Mouse (Mus musculus): ENCODE data around the gene Nr1d1.
A peak's percentile ranks its signal among the peaks of the same experiment; 100 is the strongest.

The Nr1d1 gene

DNA sequence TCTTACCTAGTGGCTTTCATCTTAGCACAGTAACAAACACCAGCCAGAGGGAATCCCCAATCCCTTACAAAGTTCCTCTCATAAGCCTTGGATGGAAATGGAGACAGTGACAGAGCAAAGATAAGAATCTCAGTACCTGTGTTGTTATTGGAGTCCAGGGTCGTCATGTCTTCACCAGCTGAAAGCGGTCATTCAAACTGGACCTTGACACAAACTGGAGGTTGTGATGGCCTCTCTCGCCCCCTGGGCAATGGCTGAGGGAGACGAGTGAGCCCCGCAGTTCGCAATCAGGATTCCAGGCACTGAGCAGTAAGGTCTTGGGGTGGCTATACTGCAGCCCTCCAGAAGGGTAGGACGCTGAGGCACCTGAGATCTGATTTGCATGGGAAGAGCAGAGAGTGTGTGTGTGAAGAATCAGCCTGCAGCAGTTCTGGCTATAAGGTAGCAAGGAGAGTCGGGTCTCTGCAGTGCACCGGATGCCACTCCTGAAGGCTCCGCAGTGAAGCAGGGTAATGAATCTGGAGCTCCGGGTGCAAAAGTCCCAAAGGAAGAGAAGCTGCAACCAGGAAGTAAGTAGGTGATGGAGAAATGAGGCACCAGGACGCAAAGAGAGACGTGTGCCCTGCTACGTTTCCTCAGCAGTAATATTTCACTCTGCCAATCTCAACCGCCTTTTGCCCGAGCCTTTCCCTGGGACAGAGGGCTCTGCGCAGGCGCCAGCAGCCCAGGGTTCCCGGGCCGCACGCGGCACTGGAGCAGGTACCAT lies at the start of gene Nr1d1:
Nr1d1 (minus strand) TSS at position 752 of the 766 bp plus-strand sequence.
- no peak for DNase-seq (ENCODE audit: low spot score)

DNA sequence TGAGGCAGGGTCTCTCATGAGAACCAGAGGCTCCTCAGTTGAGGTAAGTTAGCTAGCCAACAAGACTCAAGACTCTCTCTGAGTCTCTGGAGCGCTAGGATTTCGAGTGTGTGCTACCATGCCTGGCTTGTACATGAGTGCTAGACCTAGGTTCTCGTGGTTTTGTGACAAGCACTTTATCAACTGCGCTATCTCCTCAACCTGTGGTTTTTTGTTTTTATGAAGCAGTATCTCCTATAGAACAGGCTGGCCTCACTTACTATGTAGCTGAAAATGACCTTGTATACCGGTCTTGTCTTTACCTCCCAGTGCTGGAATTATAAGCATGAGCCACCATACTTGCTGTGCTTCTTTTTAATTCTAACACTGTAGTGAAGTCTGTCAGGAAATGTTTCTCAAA lies 45.8 kb upstream of the Nr1d1 start:
- no peak for DNase-seq (ENCODE audit: low spot score)

- DNase-seq (ENCODE audit: low spot score) = no peak
These were observed 41.6 kb upstream of the Nr1d1 start for GRCm38 (mm10) chr11:98816706-98817239.

DNA sequence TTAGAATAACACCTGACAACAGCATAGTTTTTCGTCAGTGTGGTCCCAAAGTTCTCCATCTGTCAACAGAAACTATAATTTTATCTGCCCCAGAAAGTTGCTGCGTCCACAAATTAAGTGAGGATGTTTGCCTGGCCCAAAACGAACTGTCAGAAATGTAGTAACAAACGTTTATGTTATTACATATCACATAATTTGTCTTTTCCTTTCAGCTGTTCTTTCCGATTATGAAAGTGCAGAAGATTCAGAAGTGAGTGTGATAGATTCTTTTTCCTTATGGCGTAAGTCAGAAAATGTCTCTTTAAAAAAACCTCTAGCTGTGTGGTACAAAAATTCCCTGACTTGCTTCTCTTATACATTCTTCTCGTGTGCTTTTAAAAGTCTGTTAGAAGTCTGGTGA lies 35.6 kb upstream of the Nr1d1 start:
- no peak for DNase-seq (ENCODE audit: low spot score)

DNA sequence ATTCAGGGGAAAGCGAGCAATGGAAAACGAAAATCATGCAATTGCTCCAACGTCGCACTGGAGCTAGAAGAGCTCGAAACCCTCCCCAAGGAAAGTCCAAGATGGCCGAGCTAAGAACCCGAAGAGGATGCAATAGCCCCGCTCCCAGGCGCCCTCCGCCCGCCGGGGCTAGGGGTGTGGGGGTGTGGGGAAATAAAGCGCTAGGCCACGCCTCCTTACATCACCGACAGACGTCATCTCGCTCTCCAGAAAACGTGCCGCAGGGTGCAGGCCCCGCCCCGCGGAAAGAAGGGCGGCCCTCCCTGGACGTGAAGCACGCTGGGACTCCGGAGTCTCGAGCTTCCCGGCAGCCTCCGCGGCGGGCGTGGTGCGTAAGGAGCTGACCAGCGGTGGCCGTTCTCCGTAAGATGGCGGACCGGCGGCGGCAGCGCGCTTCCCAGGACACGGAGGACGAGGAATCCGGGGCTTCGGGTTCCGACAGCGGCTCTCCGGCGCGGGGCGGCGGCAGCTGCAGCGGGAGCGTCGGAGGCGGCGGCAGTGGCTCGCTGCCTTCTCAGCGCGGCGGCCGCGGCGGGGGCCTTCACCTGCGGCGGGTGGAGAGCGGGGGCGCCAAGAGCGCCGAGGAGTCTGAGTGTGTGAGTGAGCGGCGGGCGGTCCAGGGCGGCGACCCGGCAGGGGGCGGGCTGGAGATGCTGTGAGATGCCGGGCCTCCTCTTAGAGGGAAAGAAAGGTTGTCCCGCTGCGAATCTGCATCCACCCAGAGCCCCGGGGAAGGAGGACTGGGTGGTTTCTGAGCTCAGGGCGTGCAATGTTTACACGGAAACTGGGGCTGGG lies 34.5 kb upstream of the Nr1d1 start:
- DNase-seq (ENCODE audit: low spot score) = peak; percentile 98

- DNase-seq (ENCODE audit: low spot score) = no peak
These were observed 33.3 kb upstream of the Nr1d1 start for GRCm38 (mm10) chr11:98808417-98808816.

- no peak for DNase-seq (ENCODE audit: low spot score)
These were observed 29.5 kb upstream of the Nr1d1 start, which contains the start of gene Casc3 for GRCm38 (mm10) chr11:98804605-98805004. Gene Casc3, plus strand, starts transcription at chr11:98804905.

DNA sequence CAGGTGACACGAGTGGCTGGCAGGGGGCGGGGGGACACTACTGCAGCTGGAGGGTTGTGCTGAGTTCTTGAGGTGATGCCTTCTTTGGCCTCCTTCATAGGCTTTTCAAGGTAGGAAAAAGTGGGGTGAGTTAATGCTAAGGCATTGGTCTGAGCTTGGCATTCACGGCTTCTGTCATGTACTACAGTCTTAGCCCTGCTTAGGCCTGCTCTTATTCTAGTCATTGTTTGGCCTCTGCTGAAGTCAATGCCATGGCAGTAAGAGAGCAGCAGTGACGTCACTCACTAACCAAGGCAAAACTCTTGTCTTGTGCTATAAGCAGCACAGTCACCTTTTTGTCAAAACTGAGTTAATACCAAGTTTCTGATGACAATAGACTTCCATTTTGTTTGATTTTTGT lies 22.8 kb upstream of the Nr1d1 start:
- DNase-seq (ENCODE audit: low spot score) = no peak

DNA sequence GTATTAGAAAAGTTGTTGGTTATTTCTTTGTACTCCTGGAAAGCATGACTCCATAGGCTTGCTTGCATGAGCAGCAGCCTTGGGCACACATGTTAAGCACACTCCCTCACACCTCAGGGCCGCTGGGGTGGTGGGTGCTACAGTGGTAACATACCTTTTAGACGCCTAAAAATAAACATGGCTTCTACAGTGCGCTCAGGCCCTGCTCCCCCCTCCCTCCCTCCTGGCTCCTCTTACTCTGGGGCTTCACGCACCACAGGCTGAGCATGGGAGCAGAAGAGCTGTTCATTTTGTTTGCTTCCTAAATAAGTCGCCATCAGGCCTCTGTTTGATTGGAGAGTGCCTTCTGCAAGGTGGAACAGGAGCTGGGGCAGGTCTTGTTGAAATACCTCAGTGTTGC lies 22.2 kb upstream of the Nr1d1 start:
- no peak for DNase-seq (ENCODE audit: low spot score)

DNA sequence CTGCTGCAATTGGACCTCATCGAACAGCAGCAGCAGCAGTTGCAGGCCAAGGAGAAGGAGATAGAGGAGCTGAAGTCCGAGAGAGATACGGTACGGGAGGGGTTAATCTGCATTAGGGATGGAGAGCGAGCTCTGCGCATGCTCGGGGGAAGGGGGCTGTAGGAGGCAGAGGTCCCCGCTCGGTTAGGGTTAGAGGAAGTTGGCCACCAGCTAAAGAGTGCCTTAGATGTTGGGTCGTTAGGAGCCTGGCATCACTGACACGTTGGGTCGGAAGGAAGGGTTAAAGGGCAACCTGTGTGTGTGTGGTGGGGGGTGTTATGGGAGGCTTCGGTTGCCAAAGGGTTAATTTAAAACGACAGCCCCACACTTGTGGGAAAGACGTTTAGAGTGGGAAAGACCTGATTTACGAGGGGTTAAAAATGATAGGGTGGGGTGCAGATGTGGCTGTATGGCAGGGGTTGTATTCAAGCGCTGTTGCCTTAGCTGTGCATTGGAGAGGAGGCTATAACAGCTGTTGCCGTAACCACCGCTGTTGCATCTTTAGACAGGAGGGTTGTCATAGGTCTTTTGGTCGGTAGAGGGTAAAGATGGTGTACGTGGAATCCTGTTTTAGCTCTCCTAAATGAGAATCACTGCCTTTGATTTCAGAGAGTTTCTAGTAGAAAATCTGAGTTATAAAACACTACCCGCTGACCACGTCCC lies 21.5 kb upstream of the Nr1d1 start:
- DNase-seq (ENCODE audit: low spot score) = no peak

DNA sequence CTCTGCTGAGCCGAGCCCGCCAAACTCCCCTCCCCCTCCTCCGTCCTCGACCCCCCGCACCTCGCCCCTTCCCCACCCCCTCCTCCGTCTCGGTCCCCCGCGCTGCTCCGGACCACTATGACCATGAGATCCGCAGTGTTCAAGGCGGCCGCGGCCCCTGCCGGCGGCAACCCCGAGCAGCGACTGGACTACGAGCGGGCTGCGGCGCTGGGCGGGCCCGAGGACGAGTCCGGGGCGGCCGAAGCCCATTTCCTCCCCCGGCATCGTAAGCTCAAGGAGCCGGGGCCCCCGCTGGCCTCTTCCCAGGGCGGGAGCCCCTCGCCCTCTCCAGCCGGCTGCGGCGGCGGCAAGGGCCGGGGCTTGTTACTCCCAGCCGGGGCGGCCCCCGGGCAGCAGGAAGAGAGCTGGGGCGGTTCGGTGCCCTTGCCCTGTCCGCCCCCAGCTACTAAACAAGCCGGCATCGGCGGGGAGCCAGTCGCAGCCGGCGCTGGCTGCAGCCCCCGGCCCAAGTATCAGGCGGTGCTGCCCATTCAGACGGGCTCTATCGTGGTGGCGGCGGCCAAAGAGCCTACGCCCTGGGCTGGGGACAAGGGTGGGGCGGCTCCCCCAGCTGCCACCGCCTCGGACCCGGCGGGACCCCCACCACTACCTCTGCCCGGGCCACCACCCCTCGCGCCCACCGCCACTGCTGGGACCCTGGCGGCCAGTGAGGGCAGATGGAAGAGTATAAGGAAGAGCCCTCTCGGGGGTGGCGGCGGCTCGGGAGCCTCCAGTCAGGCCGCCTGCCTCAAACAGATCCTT lies 20.8 kb upstream of the Nr1d1 start:
- DNase-seq (ENCODE audit: low spot score) = no peak

DNA sequence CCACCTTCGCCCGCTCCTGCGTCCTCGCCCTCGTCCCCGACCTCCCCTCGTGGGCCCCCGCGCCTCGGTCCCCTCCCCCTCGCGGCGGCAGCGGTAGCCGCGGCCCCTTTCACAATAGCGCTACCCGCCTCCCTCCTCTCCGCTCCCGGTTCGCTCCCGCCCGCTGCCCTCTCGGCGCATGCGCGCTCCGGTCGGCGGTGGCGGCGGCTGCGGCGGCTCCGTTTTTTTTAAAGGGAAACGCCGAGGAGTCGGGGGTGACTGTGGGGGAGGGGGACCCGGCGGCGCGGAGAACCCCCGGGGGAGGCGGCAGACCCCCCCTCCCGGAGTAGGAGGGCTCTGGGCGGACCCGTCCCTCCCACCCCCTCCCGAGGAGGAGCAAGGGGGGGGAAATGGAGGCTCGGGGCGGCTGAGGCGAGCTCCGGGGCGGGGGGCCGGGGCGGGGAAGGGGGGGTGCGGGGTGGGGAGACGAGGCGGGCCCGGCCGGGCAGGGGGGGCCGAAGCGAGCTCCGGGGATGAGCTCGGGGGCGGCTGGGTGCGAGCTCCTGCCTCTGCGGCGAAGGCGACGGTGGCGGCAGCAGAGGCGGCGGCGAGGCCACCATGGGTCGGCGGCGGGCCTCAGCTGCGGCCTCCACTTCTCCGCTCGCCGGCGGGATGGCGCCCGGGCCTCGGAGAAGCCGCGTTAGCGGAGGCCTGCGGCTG lies 20.0 kb upstream of the Nr1d1 start, which contains the start of gene Msl1:
Msl1 (plus strand) TSS at position 502 of the 699 bp plus-strand sequence.
- DNase-seq (ENCODE audit: low spot score) = no peak

GRCm38 (mm10) chr11:98794469-98795014 lies 19.4 kb upstream of the Nr1d1 start:
- DNase-seq (ENCODE audit: low spot score) = no peak

DNA sequence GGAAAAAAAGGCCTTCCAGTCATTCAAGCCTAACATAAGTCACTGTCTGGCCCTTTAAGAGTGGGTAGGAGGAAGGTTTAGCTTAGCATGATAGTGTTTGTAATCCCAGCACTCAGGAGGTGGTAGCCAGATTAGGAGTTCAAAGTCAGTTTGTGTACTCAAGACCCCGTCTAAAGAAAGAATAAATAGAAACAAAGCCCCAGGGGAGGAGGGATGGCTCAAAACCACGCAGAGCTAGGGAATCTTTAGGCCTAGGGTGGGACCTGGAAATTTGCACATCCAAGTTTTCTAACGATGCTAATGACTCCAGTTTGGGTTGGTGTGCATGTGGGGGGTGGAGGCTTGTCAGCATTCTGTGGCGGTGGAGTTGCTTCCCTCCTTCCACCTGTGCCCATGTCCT lies 16.9 kb upstream of the Nr1d1 start:
- DNase-seq (ENCODE audit: low spot score) = no peak

DNA sequence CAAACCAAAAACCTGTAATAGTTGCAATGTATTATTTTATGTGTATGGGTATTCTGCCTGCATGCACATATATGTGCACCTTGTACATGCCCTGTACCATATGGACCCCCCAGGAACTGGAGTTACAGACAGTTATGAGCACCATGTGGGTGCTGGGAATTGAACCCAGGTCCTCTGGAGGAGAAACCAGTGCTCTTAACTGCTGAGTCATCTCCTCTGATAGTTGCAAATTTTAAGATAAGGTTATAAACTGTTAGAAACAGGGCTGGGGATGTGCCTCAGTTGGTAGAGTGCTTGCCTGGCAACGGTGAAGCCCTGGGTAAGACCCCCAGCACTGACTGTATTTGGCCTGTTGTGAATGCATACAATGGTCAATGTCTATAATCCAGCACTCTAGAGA lies 16.3 kb upstream of the Nr1d1 start:
- no peak for DNase-seq (ENCODE audit: low spot score)

DNA sequence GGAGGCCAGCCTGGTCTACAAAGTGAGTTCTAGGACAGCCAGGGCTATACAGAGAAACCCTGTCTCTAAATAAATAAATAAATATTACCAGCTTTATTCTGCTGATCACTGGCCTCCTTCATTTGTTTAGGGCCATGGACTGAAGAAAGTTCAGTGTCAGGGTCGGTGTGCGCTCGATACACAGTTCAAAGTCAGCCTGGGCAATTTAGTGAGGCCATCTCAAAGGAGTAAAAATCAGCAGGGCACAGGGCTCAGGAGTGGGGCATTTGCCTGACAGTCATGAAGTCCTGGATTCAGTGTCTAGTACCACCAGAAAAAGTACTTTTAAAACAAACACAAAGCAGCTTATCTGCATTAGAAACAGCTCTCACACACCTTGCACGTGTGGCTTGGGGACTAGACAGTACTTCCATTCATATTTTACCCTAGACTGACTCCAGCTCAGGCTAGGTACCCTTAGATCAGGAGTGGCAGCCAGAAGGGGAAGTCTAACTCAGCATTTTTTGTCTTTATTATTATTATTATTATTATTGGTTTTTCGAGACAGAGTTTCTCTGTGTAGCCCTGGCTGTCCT lies 15.6 kb upstream of the Nr1d1 start:
- DNase-seq (ENCODE audit: low spot score) = no peak

- no peak for DNase-seq (ENCODE audit: low spot score)
These were observed 14.7 kb upstream of the Nr1d1 start for GRCm38 (mm10) chr11:98789824-98790223.

DNA sequence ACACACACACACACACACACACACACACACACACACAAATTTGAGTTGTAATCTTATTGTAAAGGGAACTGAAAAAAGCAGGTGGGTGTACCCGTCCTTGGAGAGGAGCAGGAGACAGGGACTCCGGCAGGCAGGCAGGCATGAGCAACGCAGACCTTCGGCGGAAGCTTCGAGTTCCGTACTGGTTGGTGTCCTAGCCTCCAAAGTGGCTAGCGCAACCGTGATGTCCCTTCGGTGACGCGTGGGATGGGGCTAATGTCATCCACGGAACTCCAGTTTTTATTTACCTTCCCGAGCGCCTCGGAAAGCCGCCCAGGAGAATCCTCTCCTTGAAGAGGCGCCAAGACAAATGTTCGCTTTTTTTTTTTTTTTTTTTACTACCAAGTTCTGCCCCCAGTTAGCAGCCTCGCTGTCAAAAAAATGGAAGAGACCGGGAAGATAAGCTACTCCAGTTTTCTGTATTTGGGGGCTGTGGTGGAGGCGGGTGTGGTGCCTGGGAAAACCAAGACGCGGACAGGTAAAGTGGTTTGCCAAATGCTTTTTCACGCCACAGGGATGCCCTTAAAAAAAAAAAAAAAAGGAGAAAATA lies 14.2 kb upstream of the Nr1d1 start:
- no peak for DNase-seq (ENCODE audit: low spot score)

DNA sequence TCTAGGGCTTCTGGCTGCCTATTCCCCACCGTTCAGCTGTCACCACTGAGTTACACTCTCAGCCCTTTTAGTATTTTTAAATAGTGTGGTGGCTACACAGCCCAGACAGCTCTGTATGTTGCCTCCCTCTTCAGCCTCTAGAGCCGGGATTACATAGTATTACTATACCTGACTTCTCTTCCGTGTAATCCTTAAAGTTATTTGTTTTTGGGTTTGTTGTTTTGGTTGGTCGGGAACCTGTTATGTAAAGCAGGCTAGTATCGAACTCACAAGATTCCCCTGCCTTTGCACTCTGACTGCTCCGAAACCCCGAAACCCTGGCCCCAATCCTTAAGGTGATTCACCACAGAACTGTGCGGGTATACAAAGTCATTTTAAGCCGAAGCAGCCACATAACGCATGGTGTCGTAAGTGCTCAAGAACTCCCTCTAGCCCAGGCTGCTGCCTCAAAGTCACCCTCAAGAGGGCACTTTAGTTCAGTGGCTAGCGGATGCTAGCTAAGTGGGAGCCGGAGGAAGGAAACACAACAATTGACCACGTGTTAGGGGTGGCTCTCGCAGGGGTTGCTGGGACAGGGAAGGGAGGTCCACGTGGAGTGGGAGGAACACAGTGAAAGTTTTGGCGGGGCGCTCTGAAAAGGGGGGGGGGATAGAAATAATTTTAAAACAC lies 13.6 kb upstream of the Nr1d1 start:
- no peak for DNase-seq (ENCODE audit: low spot score)

All from left cerebral cortex, adult 11 months (tissue).